Mouse (Mus musculus) mesoderm, embryonic 11.5 days (tissue): Measurements from ENCODE around the gene Mr1.

ENCODE experiments used
- DNase-seq: peaks from one replicate; pipeline ENCODE4 v3.0.0-alpha.2; 2012; ENCODE audit warnings: low read depth, low spot score

Gene Mr1

DNA sequence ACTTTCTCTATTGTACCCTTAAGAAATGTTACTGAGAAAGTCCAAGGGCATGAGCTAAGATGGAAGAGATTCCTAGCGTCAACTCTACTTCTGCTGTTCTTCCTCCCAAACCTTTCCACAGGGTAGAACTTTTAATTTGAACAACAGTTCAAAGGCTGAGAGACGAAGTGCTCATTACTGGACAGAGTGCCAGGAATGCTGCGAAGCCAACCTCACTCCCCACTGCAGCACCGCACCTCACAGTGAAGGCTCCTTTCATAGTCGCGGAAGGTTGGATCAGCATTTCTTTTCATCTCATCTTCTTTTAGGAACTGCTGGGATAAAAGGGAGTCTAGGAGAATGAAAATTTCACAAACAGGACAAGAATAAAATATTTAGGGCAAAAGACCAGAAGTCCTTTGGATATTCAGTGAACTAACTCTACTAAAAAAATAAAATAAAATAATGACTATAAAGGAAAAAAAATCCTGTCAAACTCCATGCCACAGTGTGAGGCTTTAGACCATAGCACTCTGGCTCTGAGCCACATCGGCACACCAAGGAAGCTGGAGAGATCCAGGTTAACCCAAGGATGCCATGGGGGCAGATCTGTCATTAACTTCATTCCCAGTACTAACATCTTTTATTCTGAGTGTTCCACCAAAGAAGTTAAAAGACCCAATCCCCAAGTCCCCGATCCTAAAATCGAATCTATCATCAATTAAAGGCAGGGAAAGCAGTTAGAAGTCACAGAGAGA, 52.5 kb downstream of the Mr1 start:
- DNase-seq: no peak

DNA sequence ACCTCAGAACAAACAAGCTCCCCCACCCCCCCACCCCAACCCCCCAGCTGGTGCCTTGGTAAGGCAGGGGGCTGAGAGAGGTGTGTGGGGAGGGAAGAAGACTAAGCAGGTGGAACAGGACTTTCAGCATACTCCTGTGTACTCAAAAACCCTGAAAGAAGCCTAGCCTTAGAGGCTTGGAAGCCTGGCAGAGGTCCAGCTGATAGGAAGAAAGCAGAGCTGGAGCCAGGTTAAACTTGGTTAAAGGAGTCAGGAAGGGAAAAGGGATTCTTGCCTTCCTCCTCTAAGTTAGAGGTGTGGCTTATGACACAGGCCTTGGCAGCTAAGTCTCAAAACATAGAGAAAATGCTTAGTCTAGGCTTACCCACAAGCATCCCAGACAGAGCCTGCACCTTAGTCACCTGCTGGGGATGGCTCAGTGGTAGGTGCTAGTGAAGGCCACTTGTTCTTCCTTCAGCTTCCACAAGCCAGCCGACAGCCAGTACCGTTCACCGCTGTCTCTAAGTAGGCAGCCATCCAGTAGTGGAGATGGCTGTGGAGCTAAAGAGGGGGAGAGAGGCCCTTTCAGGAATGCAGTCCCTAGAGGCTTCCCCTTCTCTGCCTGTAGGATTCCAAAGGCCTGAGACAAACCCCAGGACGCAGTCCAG, 53.3 kb downstream of the Mr1 start:
- DNase-seq: peak; percentile 59

- peak; percentile 52 for DNase-seq
These were observed 54.5 kb downstream of the Mr1 start for GRCm38 (mm10) chr1:155091842-155092800.

- DNase-seq: no peak
These were observed 55.2 kb downstream of the Mr1 start for GRCm38 (mm10) chr1:155091374-155091841.

DNA sequence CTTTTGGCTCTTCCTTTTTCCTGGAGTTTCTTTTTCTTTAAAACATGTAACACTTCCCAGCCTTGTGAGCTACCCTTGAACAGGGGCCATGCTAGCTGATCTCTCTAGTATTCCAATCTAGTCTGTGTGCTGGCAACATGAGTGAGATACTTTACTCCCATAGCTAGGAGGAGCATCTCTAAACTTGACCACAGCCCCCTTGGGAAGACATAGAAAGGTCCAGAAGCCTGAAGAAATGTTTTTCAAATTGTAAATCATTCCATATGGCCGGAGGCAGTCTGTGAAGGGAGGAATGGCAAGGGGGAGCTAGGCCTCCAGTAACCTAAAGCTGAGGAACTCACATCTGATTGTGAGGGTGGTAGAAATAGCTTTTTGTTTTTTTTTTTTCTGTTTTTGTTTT, 55.9 kb downstream of the Mr1 start:
- no peak for DNase-seq

DNA sequence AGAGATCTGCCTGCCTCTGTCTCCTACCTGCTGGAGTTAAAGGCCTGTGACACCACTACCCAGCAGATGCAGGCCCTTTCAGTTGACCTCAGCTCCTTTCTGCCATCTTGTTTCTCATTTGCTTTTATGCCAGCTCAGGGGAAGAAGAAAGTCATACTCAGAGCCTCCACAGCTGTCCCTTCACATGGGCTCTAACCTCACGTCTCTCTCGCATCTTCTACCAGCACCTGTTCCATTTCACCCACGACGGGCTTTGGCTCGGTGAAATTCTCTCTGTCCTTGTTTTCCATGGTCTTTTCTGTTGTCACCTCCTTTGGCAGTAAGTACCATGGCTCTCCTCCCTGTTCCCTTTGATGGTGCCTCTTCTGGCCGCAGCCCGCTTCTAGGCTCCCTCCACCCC, 56.3 kb downstream of the Mr1 start:
- no peak for DNase-seq

GRCm38 (mm10) chr1:155088847-155089603, 57.6 kb downstream of the Mr1 start:
- DNase-seq: no peak

GRCm38 (mm10) chr1:155088046-155088445, 58.6 kb downstream of the Mr1 start:
- no peak for DNase-seq

- no peak for DNase-seq
These were observed 59.7 kb downstream of the Mr1 start for GRCm38 (mm10) chr1:155086893-155087292.

GRCm38 (mm10) chr1:155086416-155086815, 60.2 kb downstream of the Mr1 start:
- no peak for DNase-seq

DNA sequence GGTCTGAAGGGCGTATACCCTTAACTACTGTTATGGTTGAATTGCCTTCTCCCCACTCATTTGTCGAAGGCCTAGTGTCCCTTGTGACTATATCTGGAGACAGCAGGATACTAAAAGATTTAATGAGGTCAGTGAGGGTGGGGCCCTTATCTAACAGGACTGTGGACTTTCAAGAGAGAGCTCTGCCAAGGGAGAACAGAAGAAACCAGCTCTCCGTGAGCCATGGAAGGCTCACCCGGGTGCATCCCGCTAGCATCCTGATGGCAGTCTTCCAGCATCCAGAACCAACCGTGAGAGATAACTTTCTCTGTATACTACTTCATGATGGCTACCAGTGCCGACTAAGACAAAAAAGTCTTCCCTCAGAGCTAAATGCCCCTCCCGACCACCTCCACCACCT, 61.8 kb downstream of the Mr1 start:
- no peak for DNase-seq

DNA sequence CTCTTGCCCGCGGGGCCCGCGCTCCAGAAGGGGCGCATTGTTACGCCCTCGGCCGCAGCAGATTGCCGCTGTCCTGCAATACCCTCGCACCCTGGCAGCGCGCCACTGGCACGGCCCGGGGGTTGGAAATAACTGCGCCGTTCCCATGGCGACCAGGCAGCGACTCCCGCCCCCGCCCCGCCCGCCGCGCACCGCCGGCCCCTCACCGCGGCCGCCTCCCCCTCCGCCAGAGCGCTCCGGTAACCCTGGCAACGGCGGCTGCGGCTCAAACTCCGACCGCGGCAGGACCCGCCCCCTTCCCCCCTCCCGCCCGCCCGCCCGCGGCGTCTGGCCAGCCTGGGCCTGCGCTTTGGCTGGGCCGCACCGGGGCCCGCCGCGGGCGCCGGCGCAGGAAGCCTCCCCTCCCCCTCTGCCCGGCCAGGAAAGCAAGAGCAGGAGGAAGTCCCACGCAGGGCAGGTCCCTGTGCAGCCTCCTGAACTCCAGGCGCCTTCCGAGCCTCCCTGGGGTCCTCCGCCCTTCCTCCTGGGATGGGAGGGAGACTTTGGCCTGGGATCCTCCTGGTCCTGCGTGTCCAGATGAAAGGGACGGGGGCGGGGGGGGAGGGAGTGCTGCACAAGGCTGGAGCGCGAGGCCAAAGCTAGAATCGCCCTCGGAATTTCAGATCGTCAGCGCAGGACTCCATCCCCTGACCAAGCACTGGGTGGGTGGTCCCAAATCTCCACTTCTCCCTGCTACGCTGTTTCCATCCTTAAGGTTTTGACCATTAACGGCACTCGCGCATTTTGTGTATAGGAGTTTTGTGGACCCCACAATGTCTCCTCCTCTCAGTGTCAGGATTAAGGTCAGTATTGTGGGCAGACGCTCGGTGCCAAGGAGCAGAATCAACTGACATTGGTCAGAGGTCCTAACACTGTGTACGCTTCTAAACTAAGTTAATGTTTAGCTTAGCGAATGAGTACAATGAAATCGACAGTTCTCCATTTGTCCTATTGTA, 63.0 kb downstream of the Mr1 start:
- peak; percentile 94 for DNase-seq

- DNase-seq: peak; percentile 78
These were observed 63.7 kb downstream of the Mr1 start for GRCm38 (mm10) chr1:155082965-155083268.

- DNase-seq: no peak
These were observed 64.3 kb downstream of the Mr1 start for GRCm38 (mm10) chr1:155082158-155082964.

DNA sequence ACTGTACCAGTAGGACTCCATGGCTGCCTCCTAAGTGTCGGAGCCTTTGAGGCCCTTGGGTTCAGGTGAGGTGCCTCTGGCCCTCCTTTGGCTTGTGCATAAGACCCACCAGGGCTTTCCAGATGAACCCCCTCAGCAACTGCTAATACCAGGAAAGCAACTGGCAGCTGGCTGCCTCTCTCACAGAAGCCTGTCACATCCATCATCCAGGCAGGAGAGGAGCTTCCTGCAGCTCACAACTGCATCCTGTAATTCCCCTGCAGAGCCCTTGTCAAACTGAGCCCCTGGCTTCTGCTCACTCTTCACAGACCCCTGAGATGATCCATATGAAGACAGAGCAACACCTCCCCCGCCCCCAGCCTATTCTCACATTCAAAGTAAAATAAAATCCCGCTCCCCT, 68.9 kb downstream of the Mr1 start:
- DNase-seq: peak; percentile 66
